Mouse (Mus musculus) thymus, postnatal 10 days (tissue): ENCODE data around the gene Stat1.

Experiments used
- DNase-seq, 2 experiments: peaks; one replicate each; pipeline ENCODE4 v3.0.0; 2021; ENCODE audit warnings: low spot score in 2 of 2

Stat1 gene

GRCm38 (mm10) chr1:52118860-52119591, at the start of gene Stat1:
Stat1 (plus strand) TSS chr1:52119440.
- peak; percentile 88 to 89 for DNase-seq

DNA sequence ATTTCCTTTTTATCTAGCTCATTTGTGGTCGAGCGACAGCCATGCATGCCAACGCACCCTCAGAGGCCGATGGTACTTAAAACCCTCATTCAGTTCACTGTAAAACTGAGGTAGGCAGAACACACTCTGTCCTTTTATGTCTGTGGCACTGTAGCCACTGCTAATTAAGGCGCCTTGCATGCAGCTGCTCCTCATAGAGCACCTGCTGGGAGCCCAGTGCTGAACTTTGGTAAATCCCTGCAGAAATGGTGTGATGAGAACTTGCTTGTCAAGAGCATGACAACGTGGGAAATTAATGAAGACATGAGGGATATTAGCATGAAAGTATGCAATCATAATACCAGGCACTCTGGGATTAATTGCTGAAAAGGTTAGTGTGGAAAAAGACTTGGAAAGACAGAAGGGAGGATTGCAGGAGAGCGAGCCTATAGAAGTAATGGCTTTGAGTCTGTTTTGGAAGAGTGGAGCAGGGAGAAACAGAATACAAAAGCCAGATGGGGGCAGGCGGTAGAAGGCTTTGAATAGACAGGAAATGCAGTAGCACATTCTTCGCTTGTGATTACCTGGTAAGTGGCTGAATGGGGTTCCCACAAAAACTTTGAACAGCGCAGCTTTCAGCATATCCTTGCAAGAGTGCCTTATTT, 39.4 kb upstream of the Stat1 start:
- DNase-seq: no peak

DNA sequence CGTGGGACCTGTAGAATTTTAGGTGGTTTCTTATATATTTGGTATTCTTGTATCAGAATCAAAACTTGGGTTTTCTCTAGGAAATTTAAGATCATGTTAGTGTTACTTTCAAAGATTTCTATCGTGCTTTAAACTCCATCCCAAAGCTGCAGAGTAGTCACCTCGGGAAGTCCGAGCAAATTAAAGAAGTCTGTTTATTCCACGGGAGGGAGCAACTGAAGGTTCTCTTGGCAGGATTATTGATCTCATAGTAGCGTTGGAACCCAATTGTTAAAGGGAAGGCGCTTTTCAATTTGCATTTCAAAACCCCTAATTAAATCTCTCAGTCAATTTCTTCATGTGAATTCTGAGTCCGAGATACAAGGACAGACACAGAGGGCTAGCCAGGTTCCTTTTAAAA, 38.9 kb upstream of the Stat1 start:
- DNase-seq: no peak

DNA sequence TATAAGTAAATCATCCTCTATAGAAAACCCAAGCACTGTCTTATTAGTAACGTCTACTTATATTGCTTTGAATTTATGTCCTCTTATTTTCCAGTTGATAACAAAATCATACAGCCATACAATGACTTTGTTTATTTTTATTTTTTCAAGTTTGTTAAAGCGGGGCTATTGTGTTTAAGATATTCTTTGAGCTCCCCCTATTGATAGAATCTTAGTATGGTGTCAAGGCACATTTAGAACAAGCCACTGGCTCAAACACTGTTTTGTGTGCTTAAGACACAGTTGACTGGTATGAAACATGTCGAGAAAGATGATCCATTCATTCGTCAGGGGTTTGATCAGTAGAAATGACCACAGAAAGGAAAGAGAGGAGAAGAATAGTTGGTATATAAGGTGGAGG, 33.0 kb upstream of the Stat1 start:
- DNase-seq: peak in 1 of 2 experiments; percentile 13

DNA sequence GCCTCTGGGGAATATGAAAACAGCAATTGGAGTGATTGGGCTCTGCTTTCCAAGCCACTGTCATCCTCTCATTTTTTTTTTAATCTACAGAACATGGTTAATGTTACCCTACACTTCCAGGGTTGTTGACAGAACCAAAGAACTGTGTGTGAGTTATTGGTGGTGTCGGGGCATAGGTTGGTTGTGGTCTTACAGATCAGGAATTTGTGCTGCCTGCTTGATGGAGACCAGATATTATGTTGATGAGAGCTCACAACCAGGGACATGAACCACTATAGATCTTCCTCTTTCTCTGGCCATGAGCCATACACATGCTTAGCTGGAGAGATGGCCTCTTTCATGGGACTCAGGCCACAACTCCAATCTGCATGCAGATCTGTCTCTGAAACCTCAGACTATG, 32.1 kb upstream of the Stat1 start:
- DNase-seq: no peak

DNA sequence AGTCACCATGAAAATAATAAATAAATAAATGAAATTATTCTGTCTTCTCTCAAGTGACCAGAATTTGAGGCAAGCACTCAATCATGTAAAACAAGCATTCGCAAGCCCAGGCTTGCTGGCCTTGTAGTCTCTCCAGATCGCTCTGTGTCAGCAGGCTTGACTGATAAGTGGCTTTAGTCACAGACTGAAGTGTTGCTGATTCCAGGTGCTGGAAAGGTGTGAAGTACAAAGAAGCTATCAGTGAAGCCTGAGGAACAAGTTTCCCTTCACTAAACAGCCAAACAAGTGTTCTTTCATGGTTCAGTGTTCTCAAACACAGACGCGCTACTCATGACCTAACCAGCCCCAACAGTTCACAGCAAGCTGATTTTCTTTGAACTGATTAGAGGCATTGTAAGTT, 30.6 kb upstream of the Stat1 start:
- no peak for DNase-seq

DNA sequence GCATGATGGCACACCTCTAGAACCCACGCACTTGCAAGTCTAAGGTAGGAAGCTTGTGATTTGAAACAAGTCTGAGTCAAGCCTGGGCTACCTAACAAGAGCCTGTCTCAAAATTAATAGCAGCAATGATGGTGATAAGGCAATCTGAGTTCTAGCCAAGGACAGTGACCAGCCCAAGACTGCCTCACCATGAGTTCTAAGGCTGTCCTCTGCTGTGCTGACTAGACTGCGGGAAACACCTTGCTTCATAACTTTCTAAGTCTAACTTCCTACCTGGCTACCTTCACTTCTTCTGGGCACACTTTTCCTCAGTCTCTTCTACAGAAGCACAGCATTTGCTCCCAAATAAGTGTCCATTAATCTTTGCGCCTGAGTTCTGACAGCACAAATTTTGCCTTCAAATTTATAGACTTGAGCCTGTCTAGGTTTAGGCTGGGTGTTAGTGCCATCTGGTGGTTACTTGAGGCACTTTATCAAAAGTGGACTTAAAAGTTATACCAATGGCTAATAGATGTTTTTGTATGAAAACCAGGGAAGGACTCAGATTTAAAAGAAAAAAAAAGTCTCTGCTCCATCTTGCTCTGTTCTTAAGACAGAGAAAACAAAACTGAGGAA, 20.5 kb upstream of the Stat1 start:
- peak in 1 of 2 experiments; percentile 43 for DNase-seq

DNA sequence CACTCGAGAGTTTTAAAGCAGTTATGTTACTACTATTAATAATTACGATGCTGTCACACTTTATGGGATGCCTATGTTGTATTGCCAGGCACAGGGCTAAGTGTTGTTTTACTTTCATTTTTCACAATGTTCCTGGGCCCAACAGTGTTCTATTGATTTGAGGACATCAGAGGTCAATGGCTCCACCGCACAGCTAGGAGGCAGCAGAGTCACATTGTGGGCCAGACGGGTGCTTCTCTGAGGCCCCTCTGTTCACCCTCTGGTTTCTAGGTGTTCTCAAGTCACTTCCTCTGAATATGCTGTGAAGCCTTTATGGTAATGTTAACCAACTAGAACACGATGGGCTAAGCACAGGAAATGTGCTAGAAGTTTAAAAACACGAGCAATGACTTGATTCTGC, 18.7 kb upstream of the Stat1 start:
- DNase-seq: peak; percentile 34 to 53

- no peak for DNase-seq
These were observed 16.4 kb upstream of the Stat1 start for GRCm38 (mm10) chr1:52102795-52103194.

- no peak for DNase-seq
These were observed 12.0 kb upstream of the Stat1 start for GRCm38 (mm10) chr1:52107206-52107605.

- DNase-seq: no peak
These were observed 8.0 kb upstream of the Stat1 start for GRCm38 (mm10) chr1:52111217-52111616.

DNA sequence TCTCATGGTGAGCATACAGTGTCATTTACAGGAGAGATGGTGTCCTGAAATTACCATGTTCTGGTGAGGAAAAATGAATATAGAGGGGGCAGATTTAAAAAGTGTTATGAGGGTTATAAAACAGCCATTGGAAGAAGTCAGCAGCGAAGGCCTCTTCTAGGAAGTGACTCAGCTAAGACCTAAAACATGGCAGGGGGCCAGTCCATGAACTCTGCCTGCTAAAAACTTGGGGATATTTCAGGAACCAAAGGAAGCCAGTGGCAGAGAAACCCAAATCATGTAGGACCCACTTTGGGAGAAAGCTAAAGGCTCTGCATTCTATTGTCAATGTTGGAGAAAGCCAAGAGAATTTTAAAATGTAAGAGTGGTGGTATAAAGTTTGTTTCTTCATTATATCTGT, 6.9 kb upstream of the Stat1 start:
- DNase-seq: no peak

- no peak for DNase-seq
These were observed 6.1 kb upstream of the Stat1 start for GRCm38 (mm10) chr1:52113067-52113665.

- peak; percentile 97 to 99 for DNase-seq
These were observed 5.6 kb upstream of the Stat1 start for GRCm38 (mm10) chr1:52113666-52114069.

- no peak for DNase-seq
These were observed 2.8 kb upstream of the Stat1 start for GRCm38 (mm10) chr1:52116441-52116840.

DNA sequence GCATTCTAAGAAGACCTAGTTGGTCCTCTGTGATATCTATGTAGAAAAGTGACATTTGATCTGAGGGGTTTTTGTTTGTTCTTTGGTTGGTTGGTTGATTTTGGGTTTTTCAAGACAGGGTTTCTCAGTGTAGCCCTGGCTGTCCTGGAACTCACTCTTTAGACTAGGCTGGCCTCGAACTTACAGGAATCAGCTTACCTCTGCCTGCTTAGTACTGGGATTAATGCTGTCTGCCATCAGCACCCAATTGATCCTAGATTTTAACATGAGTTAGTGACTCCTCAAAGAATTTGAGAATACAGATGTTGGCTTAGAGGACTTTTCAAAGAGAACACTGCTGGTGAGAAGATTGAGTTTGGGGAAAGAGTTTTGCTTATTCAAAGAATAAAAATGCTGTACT, 1.5 kb upstream of the Stat1 start:
- DNase-seq: no peak

GRCm38 (mm10) chr1:52119691-52120090, 451 bp downstream of the Stat1 start:
- peak; percentile 20 to 29 for DNase-seq

DNA sequence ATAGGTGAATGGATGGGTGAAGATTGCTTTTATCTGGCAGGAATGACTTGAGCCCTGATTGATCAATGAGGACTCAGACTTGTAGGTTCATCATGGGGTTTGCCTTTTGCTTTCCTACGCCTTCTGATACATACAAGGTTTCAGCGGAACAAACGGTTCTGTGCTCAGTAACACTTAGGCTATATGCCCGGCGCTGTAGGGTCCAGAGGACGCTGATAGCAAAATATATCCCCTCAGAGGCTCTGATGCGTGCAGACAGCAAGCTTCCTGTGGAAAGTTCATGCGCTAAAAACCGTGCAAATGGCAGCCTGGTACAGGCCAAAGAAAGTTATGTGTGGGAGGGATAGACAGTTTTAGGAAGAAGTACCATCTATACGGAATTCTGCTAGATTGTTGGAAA, 951 bp downstream of the Stat1 start:
- DNase-seq: no peak

- no peak for DNase-seq
These were observed 1.8 kb downstream of the Stat1 start for GRCm38 (mm10) chr1:52121052-52121451.

- no peak for DNase-seq
These were observed 5.6 kb downstream of the Stat1 start for GRCm38 (mm10) chr1:52124818-52125217.

- DNase-seq: no peak
These were observed 8.1 kb downstream of the Stat1 start for GRCm38 (mm10) chr1:52127350-52127749.

- DNase-seq: no peak
These were observed 10.6 kb downstream of the Stat1 start for GRCm38 (mm10) chr1:52129794-52130193.
